Mouse (Mus musculus) A20 (cell line): ENCODE measurements at regions not wholly inside any gene's neighbourhood (a gene's known extent, or its start where the extent isn't known, plus 50 kb on each side); places are given as distances from the start of the nearest gene placed in this dataset.
"Not testable (repeated sequence)": the region's sequence is repeated elsewhere in the genome, so short reads cannot be mapped to it uniquely, and the experiment has no call there.

ENCODE experiments used
- DNase-seq: peaks from one replicate; pipeline ENCODE4 v3.0.0-alpha.2; 2011; ENCODE audit warnings: low read depth, low spot score

GRCm38 (mm10) chr3:21935571-21936261 is 140.7 kb upstream of the Tbl1xr1 start:
- DNase-seq = peak; percentile 94

GRCm38 (mm10) chr3:21936262-21936603 is 140.2 kb upstream of the Tbl1xr1 start:
- DNase-seq = no peak

GRCm38 (mm10) chr3:21936616-21937015 is 139.8 kb upstream of the Tbl1xr1 start:
- DNase-seq = no peak

DNA sequence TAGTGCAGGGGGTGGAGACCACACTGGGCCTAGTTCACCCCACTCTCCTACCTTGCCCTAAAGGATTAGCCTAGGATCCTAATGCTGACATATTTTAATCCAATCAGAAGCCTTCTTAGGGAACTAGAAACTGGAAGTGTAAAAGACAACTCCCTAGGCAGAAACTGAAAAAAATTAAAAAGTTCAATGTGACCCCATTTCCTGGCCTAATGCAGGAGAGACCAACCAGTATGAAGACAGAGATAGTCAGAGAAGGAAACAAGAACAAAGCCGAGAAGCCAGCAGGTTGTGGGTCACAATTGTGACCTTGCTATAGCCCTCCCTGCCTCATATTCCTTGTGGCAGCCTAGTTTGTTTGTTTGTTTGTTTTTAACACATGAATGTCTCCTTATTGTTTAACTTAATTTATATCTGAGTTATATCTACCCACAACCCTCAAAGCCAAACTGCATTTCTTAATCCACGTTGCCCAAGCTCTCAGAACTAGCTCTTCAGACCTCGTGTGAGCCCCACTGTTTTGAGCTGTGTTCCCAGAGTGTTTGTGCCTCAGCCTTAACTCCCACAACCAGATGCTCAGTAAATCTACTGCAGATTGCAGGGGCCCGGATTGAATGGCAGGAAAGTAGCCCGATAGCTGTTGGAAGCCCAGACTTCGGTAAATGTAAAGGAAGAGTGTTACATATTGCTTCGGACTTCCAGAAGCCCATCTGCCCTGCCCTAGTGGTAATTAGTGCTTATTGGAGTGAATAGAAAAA is 139.0 kb upstream of the Tbl1xr1 start:
- DNase-seq = no peak

DNA sequence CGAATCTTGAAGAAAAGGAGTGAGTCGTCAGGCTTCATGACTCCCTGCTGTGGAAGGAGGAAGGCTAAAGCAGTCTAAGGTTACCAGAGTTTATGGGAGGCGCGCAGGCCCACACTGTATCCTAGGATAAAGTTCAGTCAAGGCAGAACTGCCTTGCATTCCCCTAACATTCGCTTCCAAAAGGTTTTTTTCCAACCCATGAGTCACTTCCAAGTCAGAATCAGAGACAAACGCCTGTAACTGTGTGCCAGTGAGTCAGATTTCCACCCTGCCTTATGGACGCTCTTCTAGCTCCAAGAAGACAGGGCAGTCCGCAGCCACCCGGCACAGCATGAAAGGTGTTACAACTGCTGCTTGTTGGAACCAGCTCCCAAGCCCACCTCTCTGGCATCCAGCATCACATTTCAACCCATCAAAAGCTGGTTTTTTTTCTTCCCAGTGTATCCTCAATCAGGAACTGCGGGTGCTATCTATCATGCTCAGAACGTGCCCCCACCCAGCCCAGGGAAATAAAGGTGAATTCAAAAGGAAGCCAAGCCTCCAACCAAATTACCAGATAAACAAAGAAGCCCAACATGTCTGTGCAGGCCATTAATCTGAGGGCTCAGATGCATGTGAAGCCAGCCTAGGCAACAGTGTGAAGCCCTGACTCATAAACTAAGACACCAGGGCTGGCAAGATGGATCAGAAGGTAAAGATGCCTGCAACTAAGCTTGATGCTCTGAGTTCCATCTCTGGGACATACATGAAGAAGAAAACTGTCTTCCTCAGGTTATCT is 138.2 kb upstream of the Tbl1xr1 start:
- no peak for DNase-seq

- no peak for DNase-seq
Observed at GRCm38 (mm10) chr3:21939738-21940137, 136.7 kb upstream of the Tbl1xr1 start.

DNA sequence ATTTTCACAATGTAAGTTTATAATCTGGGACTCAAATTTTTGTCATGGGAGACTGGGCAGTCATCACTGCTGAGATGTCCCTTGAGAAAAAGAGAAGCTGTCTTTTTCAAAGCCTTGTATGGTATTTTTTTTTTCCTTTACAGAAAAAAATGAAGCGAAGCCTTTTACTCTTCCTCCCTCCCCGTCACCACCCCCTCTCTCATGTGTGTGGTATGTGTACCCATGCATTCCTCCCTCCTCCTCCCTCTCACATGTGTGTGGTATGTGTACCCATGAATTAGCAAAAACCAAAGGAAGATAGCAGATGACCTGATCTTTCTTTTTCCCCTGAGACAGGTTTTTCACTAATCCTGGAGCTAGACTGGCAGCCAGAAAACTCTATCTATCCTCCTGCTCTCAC is 134.9 kb upstream of the Tbl1xr1 start:
- DNase-seq = peak; percentile 44

DNA sequence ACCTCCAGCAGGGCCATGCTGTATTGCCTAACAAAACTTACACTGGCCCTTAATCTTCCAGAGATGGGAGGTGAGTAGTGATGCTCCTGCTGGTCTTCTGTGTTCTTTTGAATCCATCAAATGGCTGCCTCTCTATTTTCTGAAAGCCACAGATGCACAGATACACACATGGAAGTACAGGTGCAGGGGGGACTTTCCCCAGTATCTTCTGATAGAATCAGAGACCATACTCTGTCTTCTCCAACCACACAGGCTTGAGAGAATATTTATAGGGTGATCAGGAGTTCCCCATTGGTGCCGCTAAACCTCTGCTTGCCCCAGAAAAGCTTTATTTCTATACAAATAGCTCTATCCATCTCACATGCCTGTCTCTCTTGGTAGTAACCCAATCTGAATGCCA is 133.5 kb upstream of the Tbl1xr1 start:
- peak; percentile 76 for DNase-seq

GRCm38 (mm10) chr3:21945775-21946174 is 130.7 kb upstream of the Tbl1xr1 start:
- DNase-seq = no peak

DNA sequence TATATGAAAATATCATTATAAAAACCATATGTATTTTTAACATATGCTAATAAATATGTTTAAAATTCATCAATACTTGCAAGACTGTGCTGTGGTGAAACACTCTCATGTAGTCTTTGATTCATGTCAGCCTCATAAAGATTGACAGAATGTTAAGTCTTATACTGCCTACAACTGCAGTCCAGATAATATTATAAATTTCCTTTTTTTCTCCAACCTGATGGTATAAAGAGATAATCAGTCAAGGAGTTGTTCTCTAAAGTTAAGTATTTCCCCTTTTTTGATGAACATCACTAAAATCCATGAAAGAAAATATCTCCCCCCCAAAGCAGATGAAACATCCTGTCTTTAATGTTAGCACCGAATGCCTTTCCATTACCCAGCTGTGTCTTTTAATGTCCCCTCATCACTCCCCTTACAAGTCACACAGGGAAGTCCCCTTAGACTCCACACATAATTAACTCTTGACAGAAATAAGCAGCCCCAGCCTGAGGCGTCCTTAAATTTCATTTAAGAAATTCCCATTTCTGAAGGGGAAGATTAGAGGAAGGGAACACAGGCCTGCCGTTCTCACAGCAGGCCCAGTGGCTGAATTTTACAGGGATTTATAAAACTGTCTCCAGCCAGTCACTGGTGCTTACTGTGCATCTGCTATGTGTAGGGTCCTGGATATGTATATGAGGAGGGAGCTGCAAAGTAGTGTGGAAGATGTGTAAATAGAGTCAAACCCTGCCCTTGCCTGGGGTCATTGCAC is 129.0 kb upstream of the Tbl1xr1 start:
- DNase-seq = no peak

GRCm38 (mm10) chr3:21948074-21948659 is 128.3 kb upstream of the Tbl1xr1 start:
- DNase-seq = no peak

GRCm38 (mm10) chr3:21949459-21949858 is 127.0 kb upstream of the Tbl1xr1 start:
- DNase-seq = no peak

- DNase-seq = no peak
Observed at GRCm38 (mm10) chr3:21950571-21950970, 125.9 kb upstream of the Tbl1xr1 start.

- no peak for DNase-seq
Observed at GRCm38 (mm10) chr3:21951446-21952285, 124.8 kb upstream of the Tbl1xr1 start.

DNA sequence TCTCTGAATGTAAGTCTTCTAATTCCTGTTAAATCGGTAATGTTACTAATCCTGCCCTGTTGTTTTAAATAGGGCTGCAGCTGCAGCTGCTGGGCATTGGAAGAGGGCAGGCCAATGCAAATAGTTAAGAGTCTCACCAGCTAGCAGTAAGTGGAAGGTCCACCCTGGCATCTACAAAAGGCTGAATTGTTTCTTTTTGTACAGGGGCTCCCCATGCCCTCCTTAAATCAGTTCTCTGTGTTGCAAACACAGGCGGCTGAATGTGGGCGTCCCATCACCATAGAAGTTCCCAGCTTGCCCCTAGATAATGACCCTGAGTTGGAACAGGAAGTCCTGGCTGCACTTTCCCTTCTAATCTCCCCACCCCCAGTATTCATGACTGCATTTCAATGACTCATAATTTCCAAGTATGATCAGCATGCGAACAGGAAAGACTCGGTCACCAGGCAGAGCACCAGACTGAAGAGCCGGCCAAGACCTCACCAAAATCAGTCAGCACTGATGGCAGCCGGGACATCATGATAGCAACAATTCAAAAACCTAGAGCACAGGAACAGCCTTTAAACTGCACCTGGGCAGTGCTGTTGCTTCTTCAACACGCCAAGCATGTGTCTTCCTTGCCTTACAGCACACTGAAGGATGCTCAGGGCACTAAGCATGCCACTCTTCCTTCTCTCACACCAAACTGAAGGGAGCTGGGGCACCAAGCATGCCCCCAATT is 123.6 kb upstream of the Tbl1xr1 start:
- peak; percentile 47 for DNase-seq

GRCm38 (mm10) chr3:21953416-21953810 is 123.0 kb upstream of the Tbl1xr1 start:
- no peak for DNase-seq

DNA sequence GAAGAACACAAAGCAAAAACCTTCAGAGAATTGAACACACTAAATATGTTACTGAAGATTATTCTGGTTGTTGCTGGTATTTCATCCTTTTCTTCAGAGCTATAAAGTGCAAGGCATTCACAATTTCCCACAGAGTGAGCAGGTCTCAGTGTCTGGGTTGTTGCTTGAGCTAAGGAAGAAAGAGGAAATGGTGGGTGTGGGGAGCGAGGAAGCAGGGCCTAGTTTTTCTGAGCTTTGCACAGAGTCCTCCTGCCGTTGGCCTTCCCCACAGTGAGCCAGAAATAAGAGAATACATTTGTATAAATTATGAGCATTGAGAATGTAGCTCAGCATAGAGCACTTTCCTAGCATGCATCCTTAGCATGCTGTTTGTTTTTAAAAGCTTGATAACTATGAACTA is 120.8 kb upstream of the Tbl1xr1 start:
- DNase-seq = peak; percentile 63

- not testable (repeated sequence) for DNase-seq
Observed at GRCm38 (mm10) chr3:21957105-21957504, 119.3 kb upstream of the Tbl1xr1 start.

DNA sequence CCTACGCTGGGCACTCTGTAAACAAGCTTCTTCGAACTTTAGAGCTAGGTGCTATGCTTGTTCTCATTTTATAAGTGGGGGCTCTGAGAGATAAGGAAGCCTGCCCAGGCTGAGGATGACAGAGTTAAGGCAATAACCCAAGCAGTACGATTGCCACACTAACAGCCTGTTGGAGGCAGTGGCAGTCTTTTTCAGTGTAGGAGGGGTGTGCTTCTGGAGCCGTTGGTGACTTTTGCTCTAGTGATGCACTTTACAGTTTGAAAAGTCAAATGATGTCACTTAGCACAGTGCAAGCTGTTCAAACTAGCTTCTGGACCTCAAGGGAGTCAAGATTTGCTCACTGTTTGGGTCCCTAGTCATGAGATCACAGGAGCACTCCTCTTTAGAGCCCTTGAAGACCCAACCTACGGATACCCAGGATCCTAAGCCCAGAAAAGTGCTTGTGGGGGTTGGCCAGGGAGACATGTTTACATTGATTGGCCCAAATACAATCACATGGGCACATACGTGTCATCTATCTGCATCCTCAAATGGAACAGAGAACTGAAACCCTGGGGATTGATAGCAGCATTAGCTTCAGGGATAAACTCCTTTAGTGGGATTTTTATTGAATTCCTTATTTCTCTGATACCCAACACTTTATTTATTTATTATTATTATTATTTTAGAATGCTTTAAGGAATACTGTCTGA is 117.7 kb upstream of the Tbl1xr1 start:
- DNase-seq = no peak
